Mouse (Mus musculus): ENCODE data around the gene Ttc9c. TPM values are rescaled to one million over a fixed set of nuclear protein-coding genes. Genes with fewer than 3 reads are reported as not detected.
"Not testable (repeated sequence)": the region's sequence is repeated elsewhere in the genome, so short reads cannot be mapped to it uniquely, and the experiment has no call there.

The Ttc9c gene
- polyA plus RNA-seq, 1 experiment from 2014 or later: 55.6 TPM

- peak; percentile 34 for ATAC-seq (ENCODE audit: low FRiP score)
Observed at GRCm38 (mm10) chr19:8839908-8840791, 21.0 kb upstream of the Ttc9c start.

GRCm38 (mm10) chr19:8839103-8839907 is 20.2 kb upstream of the Ttc9c start, which contains the start of gene Gng3:
Gng3 (minus strand) TSS chr19:8839194.
- Histone ChIP-seq H3K27ac (peak within 1 kb of the TSS; percentile 98), H3K36me3 (peaks cover 32% of the 10 kb centered on the region), H3K27me3 (no peaks in the 10 kb centered on the region), H3K9ac (peak within 1 kb of the TSS; percentile 84), H3K9me3 (replicated peaks) (no peaks in the 10 kb centered on the region), H3K4me2 (replicated peaks) (peak within 1 kb of the TSS; percentile 75), H3K4me1 (peaks cover 29% of the 10 kb centered on the region), H3K4me3 (peak within 1 kb of the TSS; percentile 45)
- 41% methylated on average over 11 of the region's 11 CpGs for WGBS
- peak; percentile 90 for ATAC-seq (ENCODE audit: low FRiP score)

More at GRCm38 (mm10) chr19:8839908-8840791, 21.0 kb upstream of the Ttc9c start:
- 16% methylated on average over 29 of the region's 29 CpGs for WGBS
- Histone ChIP-seq H3K36me3 (peaks cover 25% of the 10 kb centered on the region), H3K4me2 (replicated peaks) (peak overlapping the region; percentile 75), H3K9ac (peak overlapping the region; percentile 84), H3K27ac (peak overlapping the region; percentile 98), H3K4me3 (peak overlapping the region; percentile 45), H3K9me3 (replicated peaks) (no peaks in the 10 kb centered on the region), H3K27me3 (no peaks in the 10 kb centered on the region), H3K4me1 (peaks cover 29% of the 10 kb centered on the region)

- Histone ChIP-seq H3K4me1 (peaks cover 29% of the 10 kb centered on the region), H3K9ac (peak overlapping the region; percentile 84), H3K9me3 (replicated peaks) (no peaks in the 10 kb centered on the region), H3K27me3 (no peaks in the 10 kb centered on the region), H3K4me2 (replicated peaks) (peak overlapping the region; percentile 75), H3K36me3 (peaks cover 40% of the 10 kb centered on the region), H3K4me3 (peak overlapping the region; percentile 45), H3K27ac (peak overlapping the region; percentile 98)
- WGBS: 16% methylated on average over 15 of the region's 15 CpGs
- ATAC-seq (ENCODE audit: low FRiP score): 0 out of 2 replicates have a peak, but pooled peaks have one; percentile 18
Observed at GRCm38 (mm10) chr19:8838041-8838730, 19.1 kb upstream of the Ttc9c start.

- peaks cover 42% of the 10 kb centered on the region for H3K36me3 ChIP-seq
- 1% methylated on average over 38 of the region's 38 CpGs for WGBS
- H3K4me1 ChIP-seq: peaks cover 29% of the 10 kb centered on the region
- H3K4me3 ChIP-seq: peak within 1 kb of the TSS; percentile 45
- H3K9me3 ChIP-seq (replicated peaks): no peaks in the 10 kb centered on the region
- peak within 1 kb of the TSS; percentile 75 for H3K4me2 ChIP-seq (replicated peaks)
- H3K27me3 ChIP-seq: no peaks in the 10 kb centered on the region
- H3K27ac ChIP-seq: peak within 1 kb of the TSS; percentile 98
- peak within 1 kb of the TSS; percentile 84 for H3K9ac ChIP-seq
- ATAC-seq (ENCODE audit: low FRiP score): peak; percentile 76
Observed at GRCm38 (mm10) chr19:8837251-8837791, 18.2 kb upstream of the Ttc9c start, which contains the start of gene Bscl2. Bscl2 (plus strand) TSS chr19:8837467.

GRCm38 (mm10) chr19:8836327-8836726 is 17.2 kb upstream of the Ttc9c start:
- ATAC-seq (ENCODE audit: low FRiP score); H3K9ac ChIP-seq; H3K9me3 ChIP-seq (replicated peaks); H3K27me3 ChIP-seq; H3K4me3 ChIP-seq; H3K4me2 ChIP-seq (replicated peaks): not testable (repeated sequence)
- Histone ChIP-seq H3K27ac (peak overlapping the region; percentile 98; the same call in 1 of the 2 replicates), H3K4me1 (peaks cover 28% of the 10 kb centered on the region), H3K36me3 (peaks cover 48% of the 10 kb centered on the region)
- WGBS: 98% methylated on average over 10 of the region's 10 CpGs

- no peak for ATAC-seq (ENCODE audit: low FRiP score)
- H3K9me3 ChIP-seq (replicated peaks): no peaks in the 10 kb centered on the region
- 96% methylated on average over 4 of the region's 4 CpGs for WGBS
- no peak overlapping the region for H3K27ac ChIP-seq
- H3K4me3 ChIP-seq: no peak overlapping the region
- H3K4me2 ChIP-seq (replicated peaks): no peak overlapping the region
- H3K36me3 ChIP-seq: peaks cover 78% of the 10 kb centered on the region
- no peak overlapping the region for H3K9ac ChIP-seq
- no peaks in the 10 kb centered on the region for H3K27me3 ChIP-seq
- H3K4me1 ChIP-seq: peaks cover 3% of the 10 kb centered on the region; the same call in 1 of the 2 replicates
Observed at GRCm38 (mm10) chr19:8832971-8833370, 13.8 kb upstream of the Ttc9c start.

GRCm38 (mm10) chr19:8831262-8831661 is 12.1 kb upstream of the Ttc9c start:
- Histone ChIP-seq H3K4me3 (no peak overlapping the region), H3K9ac (no peak overlapping the region), H3K36me3 (peaks cover 92% of the 10 kb centered on the region), H3K4me1 (0 out of 2 replicates have a peak, but pooled peaks cover 1% of the 10 kb centered on the region), H3K9me3 (replicated peaks) (no peaks in the 10 kb centered on the region), H3K27ac (no peak overlapping the region), H3K27me3 (no peaks in the 10 kb centered on the region), H3K4me2 (replicated peaks) (no peak overlapping the region)
- WGBS: 83% methylated on average over 11 of the region's 11 CpGs
- no peak for ATAC-seq (ENCODE audit: low FRiP score)

GRCm38 (mm10) chr19:8830664-8831063 is 11.5 kb upstream of the Ttc9c start:
- no peak for ATAC-seq (ENCODE audit: low FRiP score)
- Histone ChIP-seq H3K9ac (no peak overlapping the region), H3K4me1 (no peaks in the 10 kb centered on the region), H3K36me3 (peaks cover 93% of the 10 kb centered on the region), H3K4me2 (replicated peaks) (no peak overlapping the region), H3K27ac (no peak overlapping the region), H3K9me3 (replicated peaks) (no peaks in the 10 kb centered on the region), H3K4me3 (no peak overlapping the region), H3K27me3 (no peaks in the 10 kb centered on the region)
- WGBS: 93% methylated on average over 8 of the region's 8 CpGs

- Histone ChIP-seq H3K4me3 (no peak within 1 kb of the TSS), H3K27ac (no peak within 1 kb of the TSS), H3K4me1 (no peaks in the 10 kb centered on the region), H3K27me3 (no peaks in the 10 kb centered on the region), H3K4me2 (replicated peaks) (no peak within 1 kb of the TSS), H3K36me3 (peaks cover 93% of the 10 kb centered on the region), H3K9ac (no peak within 1 kb of the TSS), H3K9me3 (replicated peaks) (no peaks in the 10 kb centered on the region)
- ATAC-seq (ENCODE audit: low FRiP score): no peak
- 92% methylated on average over 8 of the region's 8 CpGs for WGBS
Observed at GRCm38 (mm10) chr19:8829660-8830059, 10.5 kb upstream of the Ttc9c start, which contains the start of gene AC129217.1. AC129217.1 (plus strand) TSS chr19:8829773.

- Histone ChIP-seq H3K36me3 (peaks cover 46% of the 10 kb centered on the region), H3K4me2 (replicated peaks) (peak overlapping the region; percentile 97), H3K27ac (no peak overlapping the region), H3K9ac (peak overlapping the region; percentile 98), H3K4me3 (peak overlapping the region; percentile 98), H3K27me3 (no peaks in the 10 kb centered on the region), H3K9me3 (replicated peaks) (no peaks in the 10 kb centered on the region), H3K4me1 (peaks cover 28% of the 10 kb centered on the region)
- ATAC-seq (ENCODE audit: low FRiP score): no peak
- WGBS: 69% methylated on average over 8 of the region's 8 CpGs
Observed at GRCm38 (mm10) chr19:8822696-8823095, 3.6 kb upstream of the Ttc9c start.

- H3K9ac ChIP-seq: peak overlapping the region; percentile 98
- WGBS: 1% methylated on average over 7 of the region's 7 CpGs
- H3K27me3 ChIP-seq: no peaks in the 10 kb centered on the region
- peak overlapping the region; percentile 97 for H3K4me2 ChIP-seq (replicated peaks)
- H3K4me1 ChIP-seq: peaks cover 40% of the 10 kb centered on the region
- H3K9me3 ChIP-seq (replicated peaks): no peaks in the 10 kb centered on the region
- H3K27ac ChIP-seq: peak overlapping the region; percentile 99; the same call in 1 of the 2 replicates
- peak overlapping the region; percentile 98 for H3K4me3 ChIP-seq
- H3K36me3 ChIP-seq: peaks cover 39% of the 10 kb centered on the region
- ATAC-seq (ENCODE audit: low FRiP score): no peak
Observed at GRCm38 (mm10) chr19:8821146-8821545, 2.0 kb upstream of the Ttc9c start.

All from hindbrain, embryonic 12.5 days (tissue).